Mouse (Mus musculus) myocyte (in vitro differentiated cells): ENCODE results near the gene Dapk2. TPM values are rescaled to one million over a fixed set of nuclear protein-coding genes. Genes with fewer than 3 reads are reported as not detected.

Experiments used
- H3K27me3 ChIP-seq: one replicate; pipeline ENCODE4 v1.6.1; 2011; ENCODE audit not compliant: control insufficient read depth, insufficient read depth, insufficient read length
- H3K36me3 ChIP-seq: one replicate; pipeline ENCODE4 v1.6.1; 2011; ENCODE audit not compliant: control insufficient read depth, insufficient read depth
- H3K4me2 ChIP-seq: one replicate; pipeline ENCODE4 v1.6.1; 2011; ENCODE audit warnings: low read depth, control low read depth
- H3K4me3 ChIP-seq: one replicate; pipeline ENCODE4 v1.5.1; 2011; ENCODE audit warnings: mild to moderate bottlenecking, control low read depth, moderate library complexity
- H3K79me2 ChIP-seq: one replicate; pipeline ENCODE4 v1.6.1; 2011; ENCODE audit not compliant: control insufficient read depth, insufficient read depth
- H3ac ChIP-seq: one replicate; pipeline ENCODE4 v1.6.1; 2011; ENCODE audit not compliant: control insufficient read depth, insufficient read length
- CEBPB ChIP-seq: IDR thresholded peaks from 2 replicates; pipeline ENCODE4 v1.6.1; 2011; ENCODE audit warnings: mild to moderate bottlenecking, moderate library complexity; ENCODE audit not compliant: poor library complexity, insufficient read depth, severe bottlenecking
- E2F4 ChIP-seq: IDR thresholded peaks from one replicate; pipeline ENCODE4 v1.6.1; 2011; ENCODE audit warnings: mild to moderate bottlenecking, control low read depth, moderate library complexity; ENCODE audit not compliant: insufficient read depth
- MAX ChIP-seq: IDR thresholded peaks from one replicate; pipeline ENCODE4 v1.6.1; 2011; ENCODE audit warnings: low read depth, mild to moderate bottlenecking, control low read depth
- MYOD1 ChIP-seq, 3 experiments: IDR thresholded peaks; one replicate each; pipeline ENCODE4 v1.6.1; 2011; ENCODE audit warnings: control low read depth in 2 of 3, low read depth in 2 of 3, mild to moderate bottlenecking in 2 of 3, moderate library complexity in 1 of 3; ENCODE audit not compliant: insufficient read length in 2 of 3, control insufficient read depth in 1 of 3
- MYOG ChIP-seq, 3 experiments: IDR thresholded peaks; one replicate each; pipeline ENCODE4 v1.6.1; 2011; ENCODE audit warnings: control low read depth in 2 of 3, low read depth in 2 of 3, mild to moderate bottlenecking in 2 of 3; ENCODE audit not compliant: insufficient read length in 2 of 3, control insufficient read depth in 1 of 3, insufficient read depth in 1 of 3
- POLR2A ChIP-seq: IDR thresholded peaks from one replicate; pipeline ENCODE4 v1.6.1; 2011; ENCODE audit warnings: low read depth, mild to moderate bottlenecking, control low read depth, moderate library complexity; ENCODE audit not compliant: insufficient read length
- POLR2AphosphoS2 ChIP-seq: IDR thresholded peaks from one replicate; pipeline ENCODE4 v1.6.1; 2011; ENCODE audit warnings: low read depth, control low read depth; ENCODE audit not compliant: insufficient read length
- REST ChIP-seq: IDR thresholded peaks from one replicate; pipeline ENCODE4 v1.6.1; 2011; ENCODE audit warnings: mild to moderate bottlenecking, control low read depth, moderate library complexity; ENCODE audit not compliant: insufficient read depth, insufficient read length
- SRF ChIP-seq: IDR thresholded peaks from one replicate; pipeline ENCODE4 v1.6.1; 2011; ENCODE audit warnings: low read depth; ENCODE audit not compliant: control insufficient read depth, insufficient read length
- TCF12 ChIP-seq: IDR thresholded peaks from one replicate; pipeline ENCODE4 v1.6.1; 2011; ENCODE audit warnings: mild to moderate bottlenecking, control low read depth; ENCODE audit not compliant: poor library complexity, insufficient read depth, severe bottlenecking
- TCF3 ChIP-seq: IDR thresholded peaks from one replicate; pipeline ENCODE4 v1.6.1; 2011; ENCODE audit warnings: low read depth, control low read depth; ENCODE audit not compliant: insufficient read length
- USF1 ChIP-seq: IDR thresholded peaks from one replicate; pipeline ENCODE4 v1.6.1; 2011; ENCODE audit warnings: low read depth, mild to moderate bottlenecking, control low read depth, moderate library complexity
- polyA plus RNA-seq: library from polyadenylated mRNA; unstranded; fragments of >200 nt; fragmentation: generic; extraction: Trizol; gene quantifications from one replicate; pipeline ENCODE4 v1.2.1, GENCODE M21; 2012; ENCODE audit warnings: missing spikeins

The Dapk2 gene
- polyA plus RNA-seq, 1 experiment, result 51.3 TPM

DNA sequence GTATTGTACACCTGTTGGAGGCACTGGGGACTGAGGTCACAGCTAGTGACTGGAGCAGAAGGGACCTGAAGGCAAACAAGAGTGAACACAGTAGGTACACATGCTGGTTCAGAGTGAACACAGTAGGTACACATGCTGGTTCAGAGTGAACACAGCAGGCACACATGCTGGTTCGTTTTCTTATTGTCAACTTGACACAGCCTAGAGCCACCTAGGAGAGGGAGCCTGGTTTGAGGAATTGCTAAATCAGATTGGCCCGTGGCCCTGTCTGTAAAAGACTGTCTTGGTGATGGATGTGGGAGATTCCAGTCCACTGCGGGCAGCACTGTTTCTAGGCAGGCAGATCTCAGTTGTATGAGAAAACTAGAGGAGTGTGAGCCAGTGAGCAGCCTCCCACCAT is 25.0 kb downstream of the Dapk2 start:
- Histone ChIP-seq H3K4me3 (no peak overlapping the region), H3ac (no peak overlapping the region), H3K27me3 (no peaks in the 10 kb centered on the region), H3K4me2 (no peak overlapping the region), H3K79me2 (peaks cover 52% of the 10 kb centered on the region), H3K36me3 (no peaks in the 10 kb centered on the region)
- TF ChIP-seq CEBPB (no peak), USF1 (no peak), MYOG (IDR thresholded peaks at IDR 0.05; ENCODE audit: control insufficient read depth in 1 of 3, insufficient read depth in 1 of 3, insufficient read length in 2 of 3, low read depth in 2 of 3) (no peak), POLR2AphosphoS2 (no peak), TCF12 (no peak), REST (no peak), E2F4 (no peak), MAX (no peak), MYOD1 (IDR thresholded peaks at IDR 0.05; ENCODE audit: control insufficient read depth in 1 of 3, insufficient read length in 2 of 3, low read depth in 2 of 3) (no peak), TCF3 (no peak), POLR2A (no peak), SRF (no peak)

GRCm38 (mm10) chr9:66184572-66184971 is 26.5 kb downstream of the Dapk2 start:
- TF ChIP-seq SRF (no peak), MYOD1 (IDR thresholded peaks at IDR 0.05; ENCODE audit: control insufficient read depth in 1 of 3, insufficient read length in 2 of 3, low read depth in 2 of 3) (no peak), MYOG (IDR thresholded peaks at IDR 0.05; ENCODE audit: control insufficient read depth in 1 of 3, insufficient read depth in 1 of 3, insufficient read length in 2 of 3, low read depth in 2 of 3) (no peak), CEBPB (no peak), REST (no peak), E2F4 (no peak), MAX (no peak), USF1 (no peak), POLR2AphosphoS2 (no peak), TCF3 (no peak), TCF12 (no peak), POLR2A (no peak)
- no peak overlapping the region for H3K4me3 ChIP-seq
- no peak overlapping the region for H3K4me2 ChIP-seq
- peaks cover 57% of the 10 kb centered on the region for H3K79me2 ChIP-seq
- no peaks in the 10 kb centered on the region for H3K36me3 ChIP-seq
- no peaks in the 10 kb centered on the region for H3K27me3 ChIP-seq
- H3ac ChIP-seq, result no peak overlapping the region

DNA sequence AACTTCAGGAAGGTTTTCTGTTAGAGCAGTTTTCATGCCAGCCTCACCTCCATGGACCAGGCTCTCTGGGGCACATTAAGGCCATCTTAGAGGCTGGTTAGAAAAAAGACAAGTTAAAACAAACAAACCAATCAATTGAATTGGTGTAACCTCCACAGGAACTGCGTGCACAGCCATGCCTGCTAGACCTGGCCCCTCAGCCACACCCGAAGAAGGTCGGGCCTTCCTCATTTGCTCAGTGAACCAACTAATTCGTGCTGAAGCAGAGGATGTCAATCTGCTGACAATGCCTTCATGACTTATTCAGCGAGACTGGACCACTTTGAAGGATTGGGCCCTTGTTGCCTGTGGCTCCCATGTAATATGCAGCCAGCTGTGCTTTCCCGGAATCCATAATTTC is 28.4 kb downstream of the Dapk2 start:
- Histone ChIP-seq H3K79me2 (peaks cover 61% of the 10 kb centered on the region), H3K4me3 (no peak overlapping the region), H3K4me2 (no peak overlapping the region), H3K36me3 (no peaks in the 10 kb centered on the region), H3K27me3 (no peaks in the 10 kb centered on the region), H3ac (no peak overlapping the region)
- no peak for TF ChIP-seq SRF
- no peak for TF ChIP-seq CEBPB
- no peak for TF ChIP-seq MYOG (IDR thresholded peaks at IDR 0.05; ENCODE audit: control insufficient read depth in 1 of 3, insufficient read depth in 1 of 3, insufficient read length in 2 of 3, low read depth in 2 of 3)
- TF ChIP-seq E2F4, result no peak
- TF ChIP-seq POLR2A, result no peak

GRCm38 (mm10) chr9:66189026-66189425 is 31.0 kb downstream of the Dapk2 start:
- peaks cover 59% of the 10 kb centered on the region for H3K79me2 ChIP-seq
- no peak overlapping the region for H3K4me3 ChIP-seq
- no peak for TF ChIP-seq CEBPB
- no peak for TF ChIP-seq E2F4
- TF ChIP-seq POLR2A, result no peak
- TF ChIP-seq REST, result no peak
- TF ChIP-seq MYOD1 (IDR thresholded peaks at IDR 0.05; ENCODE audit: control insufficient read depth in 1 of 3, insufficient read length in 2 of 3, low read depth in 2 of 3), result no peak
- TF ChIP-seq MYOG (IDR thresholded peaks at IDR 0.05; ENCODE audit: control insufficient read depth in 1 of 3, insufficient read depth in 1 of 3, insufficient read length in 2 of 3, low read depth in 2 of 3), result no peak
- TF ChIP-seq USF1, result no peak
- TF ChIP-seq TCF3, result no peak
- TF ChIP-seq TCF12, result no peak
- no peak for TF ChIP-seq POLR2AphosphoS2
- no peak for TF ChIP-seq SRF
- no peak for TF ChIP-seq MAX
- H3ac ChIP-seq, result no peak overlapping the region
- no peaks in the 10 kb centered on the region for H3K27me3 ChIP-seq
- no peak overlapping the region for H3K4me2 ChIP-seq
- no peaks in the 10 kb centered on the region for H3K36me3 ChIP-seq

DNA sequence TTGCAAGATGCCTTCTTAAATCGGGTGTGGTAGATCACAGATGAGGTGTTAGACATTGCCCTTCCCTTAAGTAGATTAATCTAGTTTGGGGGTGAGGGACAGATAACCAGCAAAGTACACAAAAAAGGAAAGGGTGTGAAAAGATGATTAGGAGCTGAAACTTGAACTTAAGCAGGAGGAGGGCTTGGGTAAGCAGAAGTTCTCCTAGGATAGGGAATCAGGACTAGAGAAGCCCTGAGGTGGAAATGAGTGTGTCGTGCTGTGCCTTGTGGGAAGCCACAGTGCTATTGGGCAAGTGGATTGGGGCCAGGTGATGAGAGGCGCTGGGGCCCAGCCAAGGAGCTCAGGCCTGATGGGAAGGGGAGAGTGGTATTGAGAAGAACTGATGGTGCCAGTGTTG is 36.0 kb downstream of the Dapk2 start:
- peaks cover 40% of the 10 kb centered on the region for H3K79me2 ChIP-seq
- no peak overlapping the region for H3K4me3 ChIP-seq
- H3K36me3 ChIP-seq, result no peaks in the 10 kb centered on the region
- H3K27me3 ChIP-seq, result no peaks in the 10 kb centered on the region
- H3ac ChIP-seq, result no peak overlapping the region
- no peak for TF ChIP-seq MAX
- TF ChIP-seq POLR2AphosphoS2, result no peak
- TF ChIP-seq REST, result no peak
- no peak for TF ChIP-seq POLR2A
- TF ChIP-seq MYOG (IDR thresholded peaks at IDR 0.05; ENCODE audit: control insufficient read depth in 1 of 3, insufficient read depth in 1 of 3, insufficient read length in 2 of 3, low read depth in 2 of 3), result no peak
- no peak overlapping the region for H3K4me2 ChIP-seq
